Mouse (Mus musculus) ovary, adult 18-20 months (tissue): ENCODE results near the gene Hells.

ENCODE experiments used
- DNase-seq: peaks from one replicate; pipeline ENCODE4 v3.0.0; 2022; ENCODE audit warnings: low spot score, mixed read lengths

Gene Hells

DNA sequence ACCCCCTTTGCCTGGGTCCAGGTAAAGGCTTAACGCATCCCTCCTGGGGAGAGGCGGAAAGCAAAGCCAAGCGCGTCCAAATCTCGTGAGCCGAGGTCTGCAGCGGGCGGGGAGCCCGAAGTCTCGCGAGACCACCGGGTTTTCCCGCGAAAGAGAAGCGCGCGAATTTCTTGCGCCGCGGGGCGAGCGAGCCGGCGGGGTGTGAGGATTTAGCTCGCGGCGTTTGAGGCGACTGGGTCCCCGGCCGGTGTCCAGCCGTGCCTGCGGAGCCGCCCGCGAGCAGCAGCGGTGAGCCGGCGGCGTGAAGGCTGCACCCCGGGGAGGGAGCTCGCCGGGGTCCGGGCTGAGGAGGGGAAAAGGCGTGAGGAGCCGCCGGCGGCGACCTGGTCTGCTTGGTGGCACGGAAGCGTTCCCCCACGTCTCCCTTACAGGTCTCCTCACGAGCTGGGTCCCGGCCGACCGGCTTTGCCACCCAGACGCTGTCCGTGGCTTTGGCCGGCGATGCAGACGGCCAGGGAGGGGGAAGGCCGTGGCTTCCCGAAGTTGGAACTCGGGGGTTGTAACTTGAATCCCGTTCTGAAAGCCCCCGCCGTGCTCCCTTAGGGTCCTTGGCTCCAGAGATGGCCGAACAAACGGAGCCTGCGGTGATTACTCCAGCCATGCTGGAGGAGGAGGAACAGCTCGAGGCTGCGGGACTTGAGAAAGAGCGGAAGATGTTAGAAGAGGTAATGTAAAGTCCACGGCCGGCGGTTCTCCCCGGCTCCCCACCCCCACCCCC, at the start of gene Hells:
Gene Hells, plus strand, starts transcription at position 128 of the 778 bp plus-strand sequence.
- peak; percentile 77 for DNase-seq

- no peak for DNase-seq
Observed at GRCm38 (mm10) chr19:38901146-38902135, 29.3 kb upstream of the Hells start.

GRCm38 (mm10) chr19:38902501-38902900, 28.2 kb upstream of the Hells start:
- DNase-seq = no peak

- DNase-seq = no peak
Observed at GRCm38 (mm10) chr19:38913786-38914185, 16.9 kb upstream of the Hells start.

GRCm38 (mm10) chr19:38914926-38915325, 15.8 kb upstream of the Hells start:
- no peak for DNase-seq

GRCm38 (mm10) chr19:38915677-38916076, 15.0 kb upstream of the Hells start:
- no peak for DNase-seq

DNA sequence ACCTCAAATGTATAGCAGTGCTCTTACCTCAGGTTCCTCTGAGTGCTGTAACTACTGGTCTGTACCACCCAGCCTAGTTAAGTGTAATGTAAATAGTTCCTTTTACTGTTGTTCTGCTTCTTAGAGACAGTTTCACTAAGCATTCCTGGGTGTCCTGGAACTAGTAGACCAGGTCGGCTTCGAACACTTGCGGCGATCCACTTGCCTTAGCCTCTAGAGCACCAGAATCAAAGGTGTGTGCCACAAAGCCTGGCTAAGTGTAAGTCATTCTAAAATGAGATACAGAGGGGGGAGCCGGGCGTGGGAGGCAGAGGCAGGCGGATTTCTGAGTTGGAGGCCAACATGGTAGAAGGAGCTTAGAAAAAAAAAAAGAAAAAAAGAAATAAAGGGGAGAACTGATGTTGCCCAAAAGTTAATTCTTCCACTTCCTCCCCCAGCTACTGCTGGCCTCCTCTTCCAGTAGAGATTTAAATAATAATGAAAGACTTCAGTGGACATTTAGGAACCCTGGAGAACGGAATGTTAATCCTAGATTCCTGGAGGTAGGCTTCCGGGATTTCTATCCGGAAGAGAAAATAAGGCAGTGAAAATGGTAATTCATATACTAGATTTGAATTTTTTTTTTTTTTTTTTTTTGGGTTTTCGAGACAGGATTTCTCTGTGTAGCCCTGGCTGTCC, 2.1 kb upstream of the Hells start:
- no peak for DNase-seq

- no peak for DNase-seq
Observed at GRCm38 (mm10) chr19:38929471-38930251, 1.1 kb upstream of the Hells start.

GRCm38 (mm10) chr19:38930252-38930787, 395 bp upstream of the Hells start:
- DNase-seq = no peak

DNA sequence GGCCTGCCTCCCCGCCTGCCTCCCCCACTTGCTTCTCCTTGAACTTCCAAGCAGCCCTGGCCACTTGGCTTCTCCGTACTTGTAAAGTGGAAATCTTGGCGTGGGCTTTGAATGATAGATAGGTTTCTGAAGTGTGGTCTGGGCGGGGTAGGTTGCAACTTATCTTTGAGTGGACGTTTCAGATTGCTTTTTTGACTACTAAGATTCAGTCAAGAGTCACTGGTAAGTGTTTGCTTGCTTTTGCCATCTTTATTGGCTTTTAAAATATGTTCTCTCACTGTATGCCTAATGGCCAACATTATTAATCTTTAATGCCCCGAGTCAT, 813 bp downstream of the Hells start:
- DNase-seq = no peak

- no peak for DNase-seq
Observed at GRCm38 (mm10) chr19:38944590-38945307, 14.0 kb downstream of the Hells start.

DNA sequence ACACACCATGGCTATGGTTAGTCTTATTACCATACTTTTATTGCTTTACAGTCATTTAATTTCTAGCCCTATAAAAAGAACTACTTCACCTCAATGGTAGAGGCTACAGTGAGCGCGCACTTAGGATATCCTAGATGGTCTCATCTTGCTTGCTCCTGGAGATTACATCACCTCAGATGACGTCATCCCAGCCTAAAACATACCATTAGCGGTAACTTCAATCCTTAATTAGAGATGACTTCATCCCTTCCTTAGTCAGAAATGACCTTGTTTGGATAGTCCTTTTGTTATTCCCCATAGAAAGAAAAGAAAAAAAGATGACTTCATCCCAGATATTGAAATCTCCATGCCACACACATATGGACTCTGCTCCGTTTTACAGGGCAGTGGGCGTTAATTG, 40.0 kb downstream of the Hells start:
- DNase-seq = no peak

DNA sequence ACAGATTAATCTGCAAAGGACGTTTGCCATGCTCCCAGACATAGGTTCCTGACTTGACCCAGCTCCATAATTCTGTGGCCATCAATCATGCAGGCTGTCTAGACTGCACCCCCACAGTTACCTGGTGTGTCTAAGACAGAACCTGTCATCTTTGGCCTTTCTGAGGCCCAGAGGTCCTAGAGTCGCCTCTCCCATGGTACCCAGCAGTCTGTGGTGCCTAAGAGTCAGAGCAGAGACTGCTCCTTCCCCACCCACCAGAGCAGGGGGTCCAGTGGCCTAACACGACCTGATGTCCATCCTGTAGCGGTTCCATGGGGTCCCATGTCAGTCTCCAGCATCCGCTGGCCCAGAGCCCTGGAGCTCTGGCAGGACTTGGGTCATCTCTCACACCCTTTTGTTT, 41.9 kb downstream of the Hells start:
- no peak for DNase-seq

- no peak for DNase-seq
Observed at GRCm38 (mm10) chr19:38973666-38974065, 43.0 kb downstream of the Hells start.

- DNase-seq = no peak
Observed at GRCm38 (mm10) chr19:38976269-38976668, 45.6 kb downstream of the Hells start.

DNA sequence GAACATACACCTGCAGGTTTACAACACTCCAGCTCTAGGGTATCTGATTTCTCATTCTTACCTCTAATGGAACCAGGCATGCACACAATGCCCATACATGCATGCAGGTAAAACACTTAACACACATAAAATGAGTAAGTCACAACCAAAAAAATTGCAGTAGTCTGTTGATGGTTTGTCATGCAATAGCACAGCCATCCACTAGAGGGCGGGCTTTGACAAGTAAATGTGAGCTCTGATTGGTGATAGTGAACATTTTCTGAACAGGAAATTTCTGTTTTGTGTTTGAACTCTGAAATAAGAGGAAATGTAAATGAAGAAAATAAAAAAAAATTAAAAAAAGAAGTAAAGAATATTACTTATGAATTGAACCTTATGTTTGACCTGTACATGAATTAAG, 51.3 kb downstream of the Hells start:
- DNase-seq = peak; percentile 2

DNA sequence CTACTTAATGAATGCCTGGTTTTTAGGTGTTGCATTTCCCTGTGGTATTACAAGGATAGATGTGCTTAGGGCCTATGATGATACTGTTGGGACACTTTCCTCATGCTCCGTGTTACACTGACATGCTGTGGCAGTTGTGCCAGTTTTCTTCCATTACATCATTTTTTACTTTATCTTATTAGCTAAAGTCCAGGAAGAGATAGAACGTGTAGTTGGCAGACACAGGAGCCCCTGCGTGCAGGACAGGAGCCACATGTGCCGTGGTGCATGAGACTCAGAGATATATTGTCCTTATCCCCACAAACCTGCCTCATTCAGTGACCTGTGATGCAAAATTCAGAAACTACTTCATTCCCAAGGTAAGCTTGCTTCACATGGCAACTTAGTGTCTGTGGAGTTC, 67.5 kb downstream of the Hells start:
- no peak for DNase-seq

GRCm38 (mm10) chr19:38998676-38999075, 68.0 kb downstream of the Hells start:
- DNase-seq = no peak

DNA sequence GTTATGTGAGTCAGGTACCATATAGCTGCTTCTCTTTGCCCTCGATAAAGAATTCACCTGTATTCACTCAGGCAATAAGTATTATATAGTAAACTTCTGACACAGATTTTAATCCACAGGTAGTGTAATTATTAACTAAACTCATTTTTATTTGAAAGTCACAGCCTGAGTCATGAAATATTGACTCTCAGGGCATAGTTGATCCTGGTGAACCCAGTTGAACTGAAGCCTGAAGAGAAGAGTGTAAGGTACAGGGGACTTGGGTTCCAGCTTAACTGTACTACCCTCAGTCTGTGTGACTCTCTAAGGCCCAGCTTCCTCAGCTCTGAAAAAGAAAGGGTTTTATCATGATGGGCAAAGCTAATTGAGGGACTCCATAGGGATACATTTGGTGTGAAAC, 74.4 kb downstream of the Hells start:
- no peak for DNase-seq

GRCm38 (mm10) chr19:39006715-39007114, 76.0 kb downstream of the Hells start, which contains the start of gene Cyp2c55:
Gene Cyp2c55, plus strand, starts transcription at chr19:39007019.
- no peak for DNase-seq
